Mouse (Mus musculus): ENCODE measurements at regions not wholly inside any gene's neighbourhood (a gene's known extent, or its start where the extent isn't known, plus 50 kb on each side); places are given as distances from the start of the nearest gene placed in this dataset.

- no peak overlapping the region for H3K4me3 ChIP-seq
- H3K27ac ChIP-seq, result no peak overlapping the region
- H3K4me2 ChIP-seq, result no peak overlapping the region
- peaks cover 21% of the 10 kb centered on the region for H3K4me1 ChIP-seq
- H3K36me3 ChIP-seq, result no peaks in the 10 kb centered on the region
- H3K27me3 ChIP-seq, result peaks cover 5% of the 10 kb centered on the region; the same call in 1 of the 2 replicates
- no peaks in the 10 kb centered on the region for H3K9me3 ChIP-seq
- ATAC-seq (ENCODE audit: insufficient number of reproducible peaks, insufficient read depth, low FRiP score, low TSS enrichment, low read depth), result no peak
- no peak overlapping the region for H3K9ac ChIP-seq
- 55% methylated on average over 1 of the region's 1 CpGs for WGBS
Observed at GRCm38 (mm10) chr8:90499315-90499714, 151.2 kb upstream of the Tox3 start.

DNA sequence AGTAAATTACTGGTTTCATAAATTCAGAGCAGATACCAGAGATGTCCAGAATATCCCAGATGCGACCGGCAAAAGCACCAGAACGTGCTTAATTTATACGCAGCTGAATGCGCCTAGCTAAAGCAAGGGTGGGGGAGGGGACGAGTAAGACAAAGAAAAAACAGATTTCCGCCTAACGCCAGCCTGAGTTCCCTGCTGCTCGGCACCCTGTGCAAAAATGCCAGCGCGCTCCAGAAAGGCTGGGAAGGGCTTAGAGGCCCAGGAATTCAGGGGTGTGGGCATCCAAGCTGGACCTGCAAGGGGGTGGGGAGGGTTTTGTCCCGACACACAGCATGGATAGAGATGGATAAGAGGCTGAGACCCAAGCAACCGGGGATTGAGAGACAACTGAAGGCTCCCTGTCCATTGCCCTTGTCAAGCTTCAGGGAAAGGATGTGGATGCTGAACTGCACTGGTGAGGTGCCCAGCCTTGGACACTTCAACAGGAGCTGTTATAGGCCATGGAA is 148.6 kb upstream of the Tox3 start:
- H3K9me3 ChIP-seq, result no peaks in the 10 kb centered on the region
- peak overlapping the region; percentile 8; the same call in 1 of the 2 replicates for H3K27ac ChIP-seq
- 3% methylated on average over 13 of the region's 13 CpGs for WGBS
- no peak for ATAC-seq (ENCODE audit: insufficient number of reproducible peaks, insufficient read depth, low FRiP score, low TSS enrichment, low read depth)
- H3K9ac ChIP-seq, result peak overlapping the region; percentile 57
- H3K36me3 ChIP-seq, result no peaks in the 10 kb centered on the region
- peaks cover 2% of the 10 kb centered on the region; the same call in 1 of the 2 replicates for H3K27me3 ChIP-seq
- H3K4me1 ChIP-seq, result peaks cover 29% of the 10 kb centered on the region
- H3K4me3 ChIP-seq, result peak overlapping the region; percentile 12
- H3K4me2 ChIP-seq, result peak overlapping the region; percentile 57

- Histone ChIP-seq H3K9me3 (no peaks in the 10 kb centered on the region), H3K4me1 (peaks cover 32% of the 10 kb centered on the region), H3K4me3 (no peak overlapping the region), H3K4me2 (peak overlapping the region; percentile 57), H3K27me3 (0 out of 2 replicates have a peak, but pooled peaks cover 6% of the 10 kb centered on the region), H3K36me3 (no peaks in the 10 kb centered on the region), H3K27ac (no peak overlapping the region), H3K9ac (no peak overlapping the region)
- no peak for ATAC-seq (ENCODE audit: insufficient number of reproducible peaks, insufficient read depth, low FRiP score, low TSS enrichment, low read depth)
- 22% methylated on average over 5 of the region's 5 CpGs for WGBS
Observed at GRCm38 (mm10) chr8:90495943-90496371, 147.8 kb upstream of the Tox3 start.

- no peak overlapping the region for H3K9ac ChIP-seq
- H3K27ac ChIP-seq, result no peak overlapping the region
- 34% methylated on average over 14 of the region's 14 CpGs for WGBS
- no peaks in the 10 kb centered on the region for H3K9me3 ChIP-seq
- H3K27me3 ChIP-seq, result peaks cover 16% of the 10 kb centered on the region; the same call in 1 of the 2 replicates
- H3K36me3 ChIP-seq, result no peaks in the 10 kb centered on the region
- H3K4me1 ChIP-seq, result peaks cover 32% of the 10 kb centered on the region
- no peak for ATAC-seq (ENCODE audit: insufficient number of reproducible peaks, insufficient read depth, low FRiP score, low TSS enrichment, low read depth)
- peak overlapping the region; percentile 21; the same call in 1 of the 2 replicates for H3K4me2 ChIP-seq
- no peak overlapping the region for H3K4me3 ChIP-seq
Observed at GRCm38 (mm10) chr8:90492521-90493225, 144.5 kb upstream of the Tox3 start.

DNA sequence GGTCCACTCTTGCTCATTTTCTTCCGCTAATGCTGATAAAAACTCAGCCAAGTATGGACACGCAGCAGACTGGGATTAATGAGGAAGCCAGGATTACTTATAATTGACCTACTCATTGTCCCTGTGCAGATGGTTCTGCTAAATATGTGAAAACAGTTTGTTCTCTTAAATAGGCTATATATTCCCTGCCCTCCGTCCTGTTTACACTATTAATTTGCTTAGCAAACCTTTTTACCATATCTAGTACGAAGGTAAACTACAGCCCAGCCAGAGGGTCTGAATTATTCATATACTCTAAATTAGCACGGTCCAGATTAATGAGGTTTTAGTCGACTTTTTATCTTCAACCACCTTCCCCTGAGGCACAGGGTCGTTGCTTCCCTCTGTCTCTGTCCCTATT is 143.5 kb upstream of the Tox3 start:
- Histone ChIP-seq H3K4me3 (no peak overlapping the region), H3K4me2 (no peak overlapping the region), H3K9ac (no peak overlapping the region), H3K27ac (no peak overlapping the region), H3K27me3 (peaks cover 16% of the 10 kb centered on the region; the same call in 1 of the 2 replicates), H3K4me1 (peaks cover 24% of the 10 kb centered on the region), H3K36me3 (no peaks in the 10 kb centered on the region), H3K9me3 (no peaks in the 10 kb centered on the region)
- WGBS, result 57% methylated on average over 7 of the region's 7 CpGs
- no peak for ATAC-seq (ENCODE audit: insufficient number of reproducible peaks, insufficient read depth, low FRiP score, low TSS enrichment, low read depth)

DNA sequence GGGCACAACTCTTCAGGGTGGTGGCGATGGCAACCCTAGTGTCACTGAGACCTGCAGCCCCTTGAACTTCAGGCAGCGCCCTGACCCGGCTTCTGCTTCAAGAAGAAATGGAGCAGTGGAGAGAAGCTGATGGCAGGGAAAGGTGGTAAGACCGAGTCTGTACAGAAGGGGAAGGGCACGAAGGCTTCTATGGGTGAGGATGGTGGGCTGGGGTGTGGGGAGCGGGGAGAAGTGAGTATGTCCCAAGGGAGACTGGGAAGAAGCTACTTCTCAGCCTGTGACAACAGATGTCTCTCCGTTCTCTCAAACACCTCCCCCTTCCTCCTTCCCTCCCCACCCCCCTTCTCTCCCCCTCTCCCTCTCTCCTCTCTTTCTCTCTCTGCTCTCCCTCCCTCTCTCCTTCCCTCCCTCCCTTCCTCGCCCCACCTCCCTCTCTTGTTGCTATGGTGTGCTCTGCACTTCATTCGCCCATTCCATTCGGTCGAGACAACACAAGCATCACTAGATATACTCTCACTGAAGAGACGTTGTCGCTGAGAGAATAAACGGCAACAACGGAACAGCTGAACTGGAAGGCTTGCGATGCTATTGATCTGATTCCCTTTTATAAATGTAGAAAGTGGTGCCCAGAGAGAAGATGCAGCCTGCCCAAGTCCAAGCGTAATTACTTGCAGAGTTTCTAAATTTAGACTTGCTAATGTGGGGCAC is 142.7 kb upstream of the Tox3 start:
- no peak for ATAC-seq (ENCODE audit: insufficient number of reproducible peaks, insufficient read depth, low FRiP score, low TSS enrichment, low read depth)
- H3K4me2 ChIP-seq, result no peak overlapping the region

DNA sequence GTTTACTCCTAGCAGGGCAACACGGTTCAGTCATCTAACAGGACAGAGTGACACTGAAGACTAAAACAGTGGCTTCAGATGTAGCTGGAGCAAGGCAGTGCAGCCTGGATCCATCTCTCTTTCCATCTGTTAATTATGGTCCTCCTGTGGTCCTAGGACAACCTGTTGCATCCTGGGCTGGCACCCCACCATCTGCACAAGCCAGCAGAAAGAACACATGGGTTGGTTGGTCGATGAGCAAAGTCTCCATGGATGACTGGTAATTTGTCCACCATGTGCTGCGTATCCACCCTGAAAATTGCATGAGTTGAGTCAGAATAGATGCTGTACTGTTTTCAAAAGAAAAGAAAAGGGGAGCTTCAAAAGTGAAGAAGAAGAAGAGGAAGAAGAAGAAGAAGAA is 138.4 kb upstream of the Tox3 start:
- Histone ChIP-seq H3K9me3 (no peaks in the 10 kb centered on the region), H3K27ac (no peak overlapping the region), H3K36me3 (no peaks in the 10 kb centered on the region), H3K4me1 (0 out of 2 replicates have a peak, but pooled peaks cover 6% of the 10 kb centered on the region), H3K4me3 (no peak overlapping the region), H3K4me2 (no peak overlapping the region), H3K27me3 (peaks cover 14% of the 10 kb centered on the region; the same call in 1 of the 2 replicates), H3K9ac (no peak overlapping the region)
- no peak for ATAC-seq (ENCODE audit: insufficient number of reproducible peaks, insufficient read depth, low FRiP score, low TSS enrichment, low read depth)
- WGBS, result 82% methylated on average over 3 of the region's 3 CpGs

More for the DNA sequence above, 142.7 kb upstream of the Tox3 start:
- H3K4me1 ChIP-seq, result peaks cover 19% of the 10 kb centered on the region
- no peak overlapping the region for H3K4me3 ChIP-seq
- H3K9me3 ChIP-seq, result no peaks in the 10 kb centered on the region
- no peak overlapping the region for H3K9ac ChIP-seq
- H3K36me3 ChIP-seq, result no peaks in the 10 kb centered on the region
- H3K27ac ChIP-seq, result no peak overlapping the region
- peaks cover 16% of the 10 kb centered on the region; the same call in 1 of the 2 replicates for H3K27me3 ChIP-seq
- WGBS, result 57% methylated on average over 17 of the region's 17 CpGs

GRCm38 (mm10) chr8:90478149-90478548 is 130.0 kb upstream of the Tox3 start:
- H3K9me3 ChIP-seq, result no peaks in the 10 kb centered on the region
- no peak overlapping the region for H3K27ac ChIP-seq
- no peaks in the 10 kb centered on the region for H3K4me1 ChIP-seq
- no peaks in the 10 kb centered on the region for H3K36me3 ChIP-seq
- WGBS, result 74% methylated on average over 4 of the region's 4 CpGs
- no peak overlapping the region for H3K4me3 ChIP-seq
- ATAC-seq (ENCODE audit: insufficient number of reproducible peaks, insufficient read depth, low FRiP score, low TSS enrichment, low read depth), result no peak
- H3K4me2 ChIP-seq, result no peak overlapping the region
- no peak overlapping the region for H3K9ac ChIP-seq
- no peaks in the 10 kb centered on the region for H3K27me3 ChIP-seq

DNA sequence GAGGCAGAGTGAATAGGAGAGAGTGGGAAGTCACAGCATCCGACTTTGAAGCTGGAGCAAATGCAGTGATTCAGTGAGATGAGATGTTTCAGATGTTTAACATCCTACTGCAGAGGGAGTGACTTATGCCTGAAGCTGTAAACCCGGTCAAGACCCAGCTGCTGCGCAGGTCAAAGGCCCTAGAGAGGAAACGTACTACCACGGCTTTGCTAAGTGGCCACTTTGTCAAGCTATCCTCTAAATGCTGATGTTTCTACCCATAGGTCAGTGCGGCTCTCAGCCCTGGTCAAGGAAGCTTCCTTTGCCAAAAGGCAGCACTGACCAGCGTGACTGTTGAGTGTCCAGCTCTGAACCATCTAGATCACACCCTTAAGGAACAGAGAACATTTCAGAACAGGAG is 125.9 kb upstream of the Tox3 start:
- 47% methylated on average over 7 of the region's 7 CpGs for WGBS
- no peak for ATAC-seq (ENCODE audit: insufficient number of reproducible peaks, insufficient read depth, low FRiP score, low TSS enrichment, low read depth)
- Histone ChIP-seq H3K27me3 (no peaks in the 10 kb centered on the region), H3K4me3 (no peak overlapping the region), H3K9ac (no peak overlapping the region), H3K9me3 (no peaks in the 10 kb centered on the region), H3K36me3 (no peaks in the 10 kb centered on the region), H3K4me2 (no peak overlapping the region), H3K27ac (no peak overlapping the region), H3K4me1 (no peaks in the 10 kb centered on the region)

DNA sequence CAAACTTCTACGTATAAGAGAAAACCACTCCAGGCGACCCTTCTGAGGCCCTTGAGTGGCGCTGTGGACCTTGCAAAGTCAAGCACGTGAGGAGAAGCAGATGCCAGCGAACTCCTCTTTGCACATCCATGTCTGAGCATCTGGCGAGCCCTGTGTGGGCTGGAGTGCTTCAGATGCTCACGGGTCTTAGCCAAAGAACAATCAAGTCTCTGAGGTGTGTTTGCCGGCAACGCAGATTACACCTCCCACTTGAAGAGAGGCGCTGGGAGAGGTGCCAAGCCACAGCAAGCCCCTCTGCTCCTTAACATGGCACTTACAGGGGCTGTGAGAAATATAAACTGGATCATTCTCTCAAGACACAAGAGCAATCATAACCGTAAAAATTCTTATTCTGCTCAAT is 122.7 kb upstream of the Tox3 start:
- WGBS, result 69% methylated on average over 11 of the region's 11 CpGs

DNA sequence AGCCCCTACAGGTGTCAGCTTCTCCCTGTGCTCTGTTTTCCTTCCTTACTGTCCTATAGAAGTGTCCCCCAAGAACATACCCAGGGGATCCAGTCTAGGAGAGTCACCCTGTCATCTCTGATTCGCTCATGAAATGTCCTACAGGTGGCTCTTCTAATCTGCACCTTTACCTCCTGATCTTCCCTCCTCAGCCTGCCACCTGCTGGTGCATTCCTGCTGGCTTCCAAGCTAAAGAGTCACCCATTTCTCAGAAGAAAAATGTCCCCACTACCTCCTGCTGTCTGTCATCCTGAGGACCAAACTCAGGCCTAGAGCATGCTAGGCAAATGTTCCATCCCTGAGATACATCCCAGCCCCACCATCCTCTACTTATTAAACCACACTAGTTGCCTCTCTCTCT is 115.6 kb upstream of the Tox3 start:
- no peak for ATAC-seq (ENCODE audit: insufficient number of reproducible peaks, insufficient read depth, low FRiP score, low TSS enrichment, low read depth)

More for the DNA sequence above, 122.7 kb upstream of the Tox3 start:
- Histone ChIP-seq H3K9ac (no peak overlapping the region), H3K27me3 (0 out of 2 replicates have a peak, but pooled peaks cover 4% of the 10 kb centered on the region), H3K36me3 (no peaks in the 10 kb centered on the region), H3K9me3 (no peaks in the 10 kb centered on the region), H3K4me3 (no peak overlapping the region), H3K27ac (no peak overlapping the region), H3K4me2 (no peak overlapping the region), H3K4me1 (no peaks in the 10 kb centered on the region)
- no peak for ATAC-seq (ENCODE audit: insufficient number of reproducible peaks, insufficient read depth, low FRiP score, low TSS enrichment, low read depth)

More for the DNA sequence above, 115.6 kb upstream of the Tox3 start:
- H3K9me3 ChIP-seq, result no peaks in the 10 kb centered on the region
- 0 out of 2 replicates have a peak, but pooled peaks cover 4% of the 10 kb centered on the region for H3K27me3 ChIP-seq
- no peaks in the 10 kb centered on the region for H3K36me3 ChIP-seq
- H3K4me3 ChIP-seq, result no peak overlapping the region
- no peak overlapping the region for H3K27ac ChIP-seq
- 56% methylated on average over 1 of the region's 1 CpGs for WGBS
- no peak overlapping the region for H3K9ac ChIP-seq
- no peaks in the 10 kb centered on the region for H3K4me1 ChIP-seq
- H3K4me2 ChIP-seq, result no peak overlapping the region
